Mouse (Mus musculus) heart, postnatal 0 days (tissue): Measurements from ENCODE around the gene Arid1b.

Experiments
- CTCF ChIP-seq: IDR thresholded peaks from 2 replicates; pipeline ENCODE4 v1.5.1; 2016; ENCODE audit warnings: antibody characterized with exemption, control low read depth, low read depth
- EP300 ChIP-seq: IDR thresholded peaks from 2 replicates; pipeline ENCODE4 v1.6.1; 2016; ENCODE audit warnings: antibody characterized with exemption, low read depth

DNA sequence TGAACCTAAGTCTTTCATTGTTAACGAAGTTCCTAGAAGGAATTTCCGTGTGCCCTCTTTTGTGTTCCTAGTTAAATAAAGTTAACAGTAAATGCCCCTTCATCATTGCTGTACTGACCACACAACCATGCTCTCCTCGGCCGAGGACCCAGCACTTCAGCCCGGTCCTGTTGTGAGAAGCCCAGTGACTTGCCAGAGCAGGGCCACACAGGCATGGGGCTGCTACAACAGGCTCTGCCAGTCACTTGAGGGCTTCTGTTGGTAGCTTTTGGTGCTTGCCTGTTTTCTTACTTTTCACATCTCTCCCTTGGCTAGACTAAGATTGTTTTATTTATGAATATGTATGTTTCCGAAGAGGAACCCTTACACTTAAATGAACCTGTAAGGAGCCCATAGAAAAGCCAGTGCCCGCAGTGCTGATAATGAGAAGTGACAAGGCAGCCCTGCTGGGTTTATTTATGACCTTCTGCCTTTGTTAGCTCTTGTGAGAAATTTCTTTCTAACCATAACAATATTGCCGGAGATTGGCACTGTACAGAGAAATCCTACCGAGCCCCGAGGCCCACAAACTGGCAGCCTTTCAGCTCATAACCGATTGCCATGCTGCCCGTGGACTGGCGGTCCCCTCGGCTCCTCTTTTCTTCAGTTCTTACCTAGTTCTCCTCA is 234.0 kb downstream of the Arid1b start:
- TF ChIP-seq EP300: no peak
- no peak for TF ChIP-seq CTCF
